Mouse (Mus musculus) 3T3-L1 (cell line): ENCODE data around the gene Gm3448.
"Not testable (repeated sequence)": the region's sequence is repeated elsewhere in the genome, so short reads cannot be mapped to it uniquely, and the experiment has no call there.

Experiments used
- DNase-seq: peaks from one replicate; pipeline ENCODE4 v3.0.0-alpha.2; 2015; ENCODE audit warnings: low read depth, low spot score

Gene Gm3448

DNA sequence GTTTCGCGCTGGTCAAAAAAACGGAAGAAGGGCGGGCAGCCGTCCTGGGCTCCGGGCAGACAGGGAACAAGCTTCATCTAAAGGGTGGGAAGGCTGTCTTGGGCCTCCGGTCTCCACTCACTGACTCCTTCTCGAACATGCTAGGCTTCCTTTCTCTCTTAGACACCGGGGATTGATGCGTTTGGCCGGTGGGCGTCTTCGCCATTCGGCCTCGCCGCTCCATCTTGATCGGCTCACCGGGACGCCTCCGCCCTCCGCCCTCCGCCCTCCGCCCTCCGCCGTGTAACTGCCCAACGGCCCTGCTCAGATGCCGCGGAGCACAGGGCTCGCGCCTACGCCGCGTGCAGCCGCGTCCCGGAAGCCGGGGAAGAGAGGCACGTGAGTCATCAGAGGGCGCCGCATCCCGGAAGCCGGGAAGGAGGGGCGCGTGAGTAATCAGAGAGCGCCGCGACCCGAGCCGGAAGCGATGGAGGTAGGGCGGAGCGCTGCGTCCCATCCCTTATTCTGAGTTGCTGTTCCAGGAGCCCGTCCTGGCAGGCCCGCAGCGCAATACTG lies at the start of gene Gm3448, which contains the start of the genes Ermard and Tcte3:
Gene Gm3448, minus strand, starts transcription at position 363 of the 555 bp plus-strand sequence.
Gene Ermard, plus strand, starts transcription at position 34 of the 555 bp plus-strand sequence.
Gene Tcte3, minus strand, starts transcription at position 314 of the 555 bp plus-strand sequence.
- not testable (repeated sequence) for DNase-seq

DNA sequence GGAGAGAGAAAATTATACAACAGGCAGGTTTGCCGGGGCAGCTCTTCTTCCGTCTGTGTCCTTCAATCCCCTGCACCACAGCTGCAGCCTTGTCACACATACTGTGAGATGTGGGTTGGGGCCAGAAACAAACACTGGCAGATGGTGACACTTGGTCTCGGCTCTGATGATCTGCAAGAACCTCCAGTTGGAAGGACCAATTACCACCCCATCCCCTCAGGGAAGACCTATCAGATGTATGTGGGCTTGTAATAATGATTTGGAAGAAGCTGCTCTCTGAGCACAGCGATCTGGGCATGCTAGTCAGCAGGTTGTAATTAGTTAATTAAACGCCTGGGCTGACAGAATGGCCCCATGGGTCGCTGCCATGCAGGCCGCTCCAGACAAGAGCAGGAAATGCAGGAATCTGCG lies 47.3 kb upstream of the Gm3448 start:
- DNase-seq: no peak

DNA sequence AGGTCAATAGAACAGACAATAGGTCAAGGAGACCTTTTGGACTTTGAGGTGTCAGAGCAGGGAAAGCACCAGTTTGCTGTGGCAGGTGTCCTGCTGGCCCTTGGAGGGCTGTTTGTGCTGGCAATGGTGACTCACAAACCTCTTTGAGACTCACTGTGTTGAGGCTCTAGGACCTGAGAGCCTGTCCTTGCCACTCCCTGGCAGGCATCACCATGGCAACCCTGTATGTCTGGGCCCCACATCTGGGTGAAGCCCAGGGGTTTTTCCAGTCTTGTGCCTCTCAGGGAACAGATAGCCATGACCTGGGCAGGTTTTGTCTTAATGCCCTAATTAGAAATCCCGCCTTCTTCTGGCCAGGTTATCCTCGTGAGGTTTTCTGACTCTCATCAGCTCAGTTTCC lies 46.8 kb upstream of the Gm3448 start:
- peak; percentile 32 for DNase-seq

DNA sequence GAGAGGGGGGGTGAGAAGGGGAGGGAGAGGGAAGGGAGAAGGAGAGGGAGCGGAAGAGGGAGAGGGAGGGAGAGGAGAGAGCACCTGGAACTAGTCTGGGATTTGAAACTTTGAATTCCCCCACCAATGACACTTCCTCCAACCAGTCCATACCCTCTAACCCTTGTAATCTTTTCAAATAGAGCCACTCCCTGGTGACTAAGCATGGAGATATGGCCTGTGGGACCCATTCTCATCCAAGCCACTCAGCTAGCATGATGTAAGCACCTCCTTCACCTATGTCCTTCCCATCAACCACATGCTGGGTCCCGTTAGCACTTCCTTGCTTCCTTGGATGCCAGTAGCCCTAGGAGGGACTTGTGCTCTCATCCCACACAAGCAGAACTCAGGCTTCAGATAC lies 43.7 kb upstream of the Gm3448 start:
- peak; percentile 46 for DNase-seq

DNA sequence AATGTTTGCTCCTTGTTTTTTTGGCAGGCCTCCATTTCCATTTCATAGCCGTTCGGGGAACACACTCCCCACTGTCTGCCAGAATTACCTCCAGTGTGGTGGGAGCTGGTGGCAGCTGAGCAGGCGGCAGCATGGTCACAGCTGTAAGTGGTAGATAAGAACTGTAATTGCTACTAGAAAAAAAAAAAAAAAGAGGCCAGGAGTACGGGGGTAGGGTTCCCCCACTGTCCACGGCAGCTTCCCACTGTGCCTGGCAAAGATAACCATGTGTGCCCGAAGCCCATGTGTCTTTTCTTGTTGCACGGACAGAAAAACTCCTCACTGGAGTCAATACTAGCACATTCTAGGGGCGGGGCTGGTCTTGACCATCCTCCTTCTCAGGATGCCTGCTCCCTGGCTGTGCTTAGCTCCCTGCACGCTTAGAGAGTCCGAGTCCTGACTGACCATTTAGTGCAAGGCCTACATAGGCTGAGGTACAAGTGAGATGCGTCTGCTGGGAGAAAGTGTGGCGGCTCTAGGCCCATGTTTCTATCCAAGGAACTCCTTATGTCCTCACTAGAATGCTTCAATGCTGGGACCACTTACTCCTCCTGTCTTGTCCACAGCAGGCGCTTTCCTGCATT lies 43.0 kb upstream of the Gm3448 start:
- no peak for DNase-seq

DNA sequence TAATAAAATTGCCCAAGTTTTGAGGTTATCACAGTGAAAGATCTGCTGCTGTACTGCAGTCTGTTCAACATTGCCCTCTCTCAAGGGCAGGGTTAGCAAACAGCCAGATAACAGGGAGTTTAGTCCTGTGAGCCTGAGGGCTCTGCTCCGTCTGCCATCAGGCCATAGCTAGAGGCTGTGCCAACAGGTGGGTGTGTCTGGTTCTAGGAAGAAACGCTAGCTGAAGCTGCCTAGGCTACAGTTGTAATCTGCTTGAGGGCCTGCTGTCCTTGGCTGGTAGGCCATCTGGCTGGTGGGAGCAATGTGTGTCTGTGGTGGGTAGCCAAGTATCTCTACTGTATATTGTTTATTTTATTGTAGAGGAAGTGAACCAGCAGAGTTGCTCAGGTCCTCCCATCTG lies 36.2 kb upstream of the Gm3448 start:
- DNase-seq: no peak

DNA sequence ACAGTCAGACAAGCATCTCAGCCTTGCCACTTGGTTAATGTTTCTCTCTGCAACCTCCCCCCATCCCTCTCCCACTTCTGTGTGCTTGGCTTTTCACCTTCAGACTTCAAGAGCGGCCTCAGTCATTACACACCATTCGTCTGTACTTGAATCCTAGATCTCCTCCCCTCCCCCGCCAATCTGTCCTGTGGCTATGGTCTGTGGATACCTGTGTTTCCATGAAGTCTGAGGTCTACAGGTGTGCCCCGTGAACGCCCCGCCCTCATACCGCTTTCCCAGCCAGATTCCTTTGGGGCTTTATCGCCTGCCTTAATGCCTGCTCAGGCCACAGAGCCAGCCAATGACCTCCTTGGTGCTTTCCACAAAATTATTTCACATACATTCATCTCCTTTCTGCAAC lies 33.7 kb upstream of the Gm3448 start:
- DNase-seq: no peak

DNA sequence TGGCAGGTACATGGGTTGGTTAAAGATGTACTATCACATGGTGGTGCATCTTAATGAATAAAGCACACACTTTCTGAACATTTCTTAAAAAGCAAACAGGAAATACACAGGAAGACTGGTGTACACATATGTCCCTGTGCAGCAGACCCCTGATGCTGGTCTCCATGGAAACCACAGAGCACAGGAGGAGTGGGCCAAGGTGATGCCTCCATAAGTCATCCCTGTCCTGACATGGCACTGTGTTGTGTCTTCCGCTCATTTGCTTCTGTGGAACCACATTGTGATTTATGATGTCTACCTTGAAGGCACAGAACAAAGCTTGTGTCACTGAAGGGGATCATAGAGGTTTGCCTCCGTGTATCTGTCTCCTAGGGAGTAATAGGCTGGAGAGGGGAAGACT lies 30.9 kb upstream of the Gm3448 start:
- DNase-seq: no peak

DNA sequence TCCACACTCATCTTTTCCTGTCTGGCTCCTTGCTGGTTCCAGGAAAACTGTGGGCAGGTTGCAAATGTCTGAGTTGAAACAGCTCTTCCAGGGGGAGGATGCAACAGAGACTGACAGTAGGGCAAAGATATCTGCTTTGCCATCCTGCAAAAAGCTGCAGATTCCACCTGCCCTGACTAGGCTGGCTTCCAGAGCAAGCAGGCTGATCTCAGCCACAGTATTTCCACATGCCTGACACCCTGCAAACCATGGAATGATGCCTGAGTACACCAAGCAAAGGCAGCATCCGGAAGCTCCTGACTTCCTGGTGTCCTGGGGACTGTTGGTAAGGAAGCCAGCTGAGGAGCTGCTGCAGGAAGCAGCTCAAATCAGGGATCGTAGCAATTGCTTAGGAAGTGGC lies 27.8 kb upstream of the Gm3448 start:
- no peak for DNase-seq

DNA sequence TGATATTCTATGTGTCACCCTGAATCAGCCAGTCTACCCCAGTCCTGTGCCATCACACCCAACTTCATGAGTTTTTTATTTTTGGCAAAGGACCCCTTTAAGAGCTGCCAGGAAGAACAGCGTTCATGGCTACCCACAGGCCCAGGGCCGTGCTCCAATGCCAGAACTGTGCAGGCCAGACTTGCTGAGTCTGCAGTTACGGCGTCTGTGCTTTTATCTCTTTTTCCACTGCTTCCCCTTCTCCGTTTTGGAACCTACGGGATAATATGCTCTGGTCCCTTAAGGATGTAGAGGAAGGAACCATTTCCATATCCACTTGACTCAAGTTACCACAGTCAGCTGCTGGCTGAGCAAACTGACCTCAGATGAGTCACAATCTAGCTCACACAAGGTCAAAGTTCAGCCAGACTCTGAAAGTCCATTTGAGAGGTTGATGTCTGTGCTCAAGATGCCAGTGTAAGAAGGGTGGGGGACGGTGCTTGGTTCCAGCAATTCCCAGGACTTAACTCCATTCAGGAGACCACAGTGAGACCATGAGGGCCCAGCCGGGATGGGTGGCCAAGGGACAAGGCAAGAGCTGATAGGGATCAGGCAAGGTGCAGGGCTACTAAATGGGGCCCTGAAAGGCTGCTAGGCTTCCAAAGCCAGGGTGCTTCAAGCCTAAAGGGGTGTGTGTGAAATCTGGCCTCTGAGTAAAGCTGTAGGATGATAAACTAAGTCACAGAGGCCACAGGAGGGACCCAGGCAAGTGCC lies 26.9 kb upstream of the Gm3448 start:
- peak; percentile 81 for DNase-seq

DNA sequence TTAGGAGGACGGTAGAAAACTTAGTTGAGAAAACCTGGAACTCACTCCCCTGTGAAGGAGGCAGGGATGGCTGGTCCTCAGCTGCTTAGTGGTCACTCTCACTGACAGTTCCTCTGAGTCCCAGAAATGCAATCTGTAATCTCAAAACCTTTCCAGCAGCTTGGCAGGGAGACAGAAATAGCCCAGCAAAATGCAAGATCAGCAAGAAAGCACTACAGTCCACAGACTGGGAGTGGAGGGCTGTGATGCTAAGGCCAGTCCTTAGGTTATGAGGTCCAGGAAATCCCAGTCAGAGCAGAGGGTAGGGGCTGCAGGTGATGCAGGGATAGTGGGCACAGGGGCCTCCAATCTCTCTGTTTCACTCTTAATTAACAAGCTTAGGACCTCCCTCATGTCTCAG lies 25.6 kb upstream of the Gm3448 start:
- DNase-seq: peak; percentile 65

DNA sequence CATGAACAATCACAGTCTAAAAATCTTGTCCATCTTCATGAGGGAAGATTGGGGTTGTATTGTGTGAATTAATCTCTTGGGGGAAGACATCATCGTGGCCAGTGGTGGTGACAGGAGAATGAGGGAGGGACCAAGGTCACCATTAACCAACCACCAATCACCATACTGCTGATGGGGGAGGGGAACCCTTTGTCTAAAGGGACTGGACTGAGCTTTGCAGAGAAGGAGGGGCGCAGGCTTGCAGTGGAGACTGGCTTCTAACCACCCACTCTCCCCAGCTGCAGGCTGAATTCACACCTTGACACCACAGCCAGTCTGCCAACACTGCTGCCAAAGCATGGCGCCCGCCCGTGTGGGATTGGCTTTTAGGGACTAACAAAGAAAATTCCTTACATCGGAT lies 24.7 kb upstream of the Gm3448 start:
- DNase-seq: no peak

DNA sequence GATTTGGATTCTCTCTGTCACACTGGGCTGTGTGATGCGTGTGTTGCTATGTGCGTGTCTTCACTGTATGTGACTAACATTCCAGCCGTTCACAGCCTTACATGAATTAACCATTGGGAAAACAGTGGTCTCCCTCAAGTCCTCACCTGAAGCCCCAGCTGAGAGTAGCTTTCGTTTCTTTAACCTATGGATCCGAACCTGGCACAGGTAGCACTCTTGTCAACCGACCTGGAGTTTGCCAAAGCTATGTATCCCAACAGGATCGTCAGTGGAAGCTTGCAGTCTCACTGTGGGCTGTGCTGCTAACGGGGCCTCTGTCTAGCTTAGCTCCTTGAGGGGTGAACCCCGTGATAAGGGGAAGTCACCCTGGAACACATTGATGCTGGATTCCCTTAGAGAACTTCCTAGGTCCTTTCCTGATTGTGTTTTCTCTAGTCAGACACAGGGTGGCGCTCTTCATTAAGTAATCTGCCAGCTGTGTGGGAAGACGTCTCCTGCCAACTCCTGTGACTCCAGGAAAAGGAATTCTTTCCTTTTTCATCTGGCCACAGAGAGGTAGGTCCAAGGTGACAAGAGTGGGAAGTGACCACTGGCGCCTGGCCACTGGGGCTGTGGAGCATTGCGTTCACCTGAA lies 24.2 kb upstream of the Gm3448 start:
- DNase-seq: peak; percentile 92

DNA sequence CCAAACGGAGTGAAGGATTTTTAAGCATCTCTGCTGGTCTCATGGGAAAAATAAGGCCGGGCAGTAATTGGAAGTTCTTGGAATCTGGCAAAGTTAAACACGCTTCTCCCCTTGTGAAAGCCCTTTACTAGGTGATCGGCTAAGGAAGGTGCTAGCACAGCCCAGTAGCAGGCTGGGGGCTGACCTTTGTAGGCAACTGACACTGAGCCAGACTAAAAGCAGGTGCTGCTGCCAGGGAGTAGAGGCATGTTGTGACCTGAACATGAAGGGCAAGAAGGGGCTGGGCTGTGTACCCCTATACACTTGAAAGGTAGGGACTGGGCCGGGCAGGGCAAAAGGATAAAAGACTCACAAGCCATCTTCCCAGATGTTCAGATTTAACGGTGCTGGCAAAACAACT lies 19.0 kb upstream of the Gm3448 start:
- DNase-seq: no peak

DNA sequence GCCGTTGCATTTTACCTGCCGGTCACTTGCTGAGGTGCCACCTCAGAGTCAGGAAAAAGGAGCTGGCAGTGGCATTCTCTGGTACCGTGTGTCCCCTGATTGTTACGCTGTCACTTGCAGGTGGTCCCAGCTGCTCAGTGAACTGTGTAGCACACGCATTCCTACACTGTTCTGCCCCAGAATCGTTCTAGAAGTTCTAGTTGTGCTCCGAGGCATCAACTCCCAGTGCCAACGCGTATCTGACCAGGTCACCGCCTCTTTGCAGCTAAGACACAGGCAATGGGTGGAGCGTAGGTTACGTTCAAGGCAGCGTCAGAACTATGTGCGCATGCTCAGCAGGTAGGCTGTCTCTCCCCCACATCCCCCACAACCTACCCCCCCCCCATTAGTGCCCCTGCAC lies 18.3 kb upstream of the Gm3448 start:
- no peak for DNase-seq

DNA sequence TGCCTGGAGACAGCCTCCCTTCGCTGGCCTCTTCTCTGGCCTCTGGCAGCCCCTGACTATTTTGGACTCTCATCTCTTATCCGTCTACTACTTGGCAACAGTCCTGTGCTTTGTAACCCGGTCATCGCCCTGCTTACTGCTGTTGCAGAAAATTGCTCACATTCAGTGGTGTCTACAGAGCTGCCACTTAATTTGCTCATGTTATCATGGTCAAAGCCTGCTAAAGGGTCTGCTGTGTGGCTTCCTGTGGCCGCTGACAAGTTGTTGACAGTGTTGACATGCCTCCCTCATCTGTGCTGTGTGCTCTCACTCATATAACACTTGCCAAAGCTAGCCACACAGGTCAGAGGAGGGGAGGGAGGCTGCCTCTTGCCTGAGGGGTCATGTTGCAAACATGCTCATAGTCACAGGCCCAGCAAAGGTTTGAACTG lies 16.8 kb upstream of the Gm3448 start:
- peak; percentile 76 for DNase-seq

DNA sequence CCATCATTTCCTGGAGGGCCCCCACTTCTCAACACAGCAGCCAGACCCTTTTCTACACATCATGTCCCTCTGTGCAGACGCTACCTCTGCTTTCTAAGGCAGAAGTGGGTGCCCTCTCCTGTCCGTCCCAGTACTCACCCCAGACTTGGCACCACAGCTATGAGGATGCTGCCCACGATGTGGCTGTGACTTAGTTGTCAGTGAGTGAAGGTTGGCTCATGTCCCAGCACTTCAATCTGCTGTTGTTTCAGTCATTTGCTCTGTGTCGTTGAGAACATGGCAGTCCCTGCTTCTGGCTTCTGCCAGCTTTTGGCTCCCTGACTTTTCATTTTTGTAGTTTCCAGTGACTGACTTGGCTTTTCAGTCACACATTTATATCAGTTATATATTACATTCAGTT lies 14.6 kb upstream of the Gm3448 start:
- DNase-seq: no peak

DNA sequence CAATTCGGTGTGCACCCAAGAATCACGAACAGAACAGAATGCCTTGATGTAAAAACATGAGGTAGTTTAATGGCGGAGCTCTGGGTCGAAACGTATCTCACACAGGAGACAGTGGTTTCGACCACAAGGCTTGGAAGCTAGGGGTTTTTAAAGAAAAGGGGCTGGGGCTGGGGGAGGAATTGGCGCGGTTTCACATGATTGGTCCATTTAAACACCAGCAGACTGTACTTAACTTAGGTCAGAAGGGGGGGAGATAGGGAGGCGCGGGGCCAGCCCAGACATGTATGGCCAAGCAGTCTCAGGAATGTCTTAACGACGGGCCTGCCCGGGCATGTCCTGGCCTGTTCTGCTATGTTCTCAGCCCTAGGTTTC lies 12.5 kb upstream of the Gm3448 start:
- DNase-seq: not testable (repeated sequence)

DNA sequence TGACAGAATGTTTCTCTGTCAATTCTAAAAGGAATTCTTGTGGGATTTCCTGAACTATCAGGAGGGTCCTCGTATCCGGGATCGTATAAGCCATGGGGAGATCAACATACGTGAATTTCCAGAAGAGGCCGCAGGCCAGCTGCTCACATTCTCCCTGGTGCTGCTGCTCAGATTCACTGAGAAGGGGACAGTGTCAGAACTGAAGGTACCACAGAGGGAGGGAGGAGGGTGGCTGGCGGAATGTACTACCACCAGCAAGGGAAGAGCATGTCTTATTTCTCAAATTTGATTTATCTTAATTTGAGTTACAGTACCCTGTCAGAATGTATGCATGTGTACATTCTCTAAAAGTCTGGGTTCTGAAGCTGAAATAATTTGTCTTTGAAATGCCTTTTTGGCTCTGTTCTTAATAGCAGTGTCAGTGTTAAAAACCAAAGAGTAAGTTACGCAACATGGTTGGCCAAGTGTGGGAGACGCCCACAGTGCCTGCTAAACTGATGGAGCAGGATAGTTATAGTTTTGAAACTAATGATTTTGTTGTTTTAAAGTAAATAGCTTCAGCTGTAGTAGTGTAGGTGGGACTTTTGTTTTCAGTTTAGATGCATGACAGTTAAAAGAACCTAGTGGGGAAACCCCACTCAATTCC lies 12.0 kb upstream of the Gm3448 start:
- DNase-seq: not testable (repeated sequence)

DNA sequence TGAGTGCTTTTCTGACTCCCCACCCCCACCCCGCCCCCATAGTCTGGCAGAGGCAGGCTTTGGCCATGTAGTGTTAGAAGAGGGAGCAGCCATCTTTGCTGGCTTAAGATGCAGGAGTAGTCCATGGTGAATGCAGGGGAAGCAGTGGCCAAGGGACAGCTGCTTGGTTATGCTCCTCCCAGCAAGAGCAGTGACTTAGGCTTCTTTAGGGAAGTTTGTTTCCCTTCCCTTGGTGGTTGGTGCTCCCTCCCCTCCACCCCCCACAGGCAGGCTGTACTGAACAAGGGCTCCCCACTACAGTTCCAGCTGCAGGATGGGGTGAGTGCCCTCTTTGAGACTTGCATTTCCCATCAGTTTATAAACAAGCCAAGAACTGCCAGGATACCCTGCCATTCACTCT lies 11.4 kb upstream of the Gm3448 start:
- not testable (repeated sequence) for DNase-seq

DNA sequence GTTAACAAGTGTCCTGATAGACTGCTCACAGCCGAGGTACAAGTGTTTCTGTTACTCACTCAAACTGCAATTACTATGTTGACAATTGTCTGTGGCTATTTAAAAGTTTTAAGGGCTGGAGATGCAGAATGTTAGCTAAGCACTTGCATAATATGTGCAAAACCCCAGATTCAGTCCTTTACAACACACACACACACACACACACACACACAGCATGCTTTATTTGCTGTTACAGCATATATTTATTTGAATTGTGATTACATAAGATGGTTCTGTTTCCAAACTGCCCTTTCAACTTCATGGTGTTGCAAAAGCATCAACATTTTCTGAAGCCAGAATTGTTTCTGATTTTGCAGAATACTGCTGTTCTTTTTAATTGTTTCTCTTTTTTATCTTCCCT lies 9.0 kb upstream of the Gm3448 start:
- DNase-seq: not testable (repeated sequence)

DNA sequence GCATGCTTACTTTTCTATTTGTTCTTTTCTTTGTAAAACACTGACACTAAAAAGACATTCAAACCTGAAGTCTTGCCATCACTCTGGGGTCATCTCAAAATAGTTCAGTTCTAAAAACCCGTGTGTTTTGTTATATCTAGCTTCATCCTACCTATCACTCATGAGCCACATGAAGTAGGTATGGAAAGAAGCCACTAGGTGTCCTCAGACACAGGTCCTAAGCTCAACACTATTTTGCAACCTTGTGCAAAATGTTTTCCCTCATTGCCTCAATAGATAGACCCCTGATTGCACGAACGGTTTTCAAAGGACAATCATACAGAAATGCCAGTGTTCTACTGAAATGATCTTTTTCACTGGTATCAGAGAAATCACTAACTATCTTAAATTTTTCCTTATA lies 882 bp downstream of the Gm3448 start:
- not testable (repeated sequence) for DNase-seq
